Mouse (Mus musculus) thymus, adult 2 months (tissue): ENCODE measurements around the gene 1700086D15Rik. TPM values are rescaled to one million over a fixed set of nuclear protein-coding genes. Genes with fewer than 3 reads are reported as not detected.

Source experiments
- DNase-seq: peaks from one replicate; pipeline ENCODE4 v3.0.0; 2021
- H3K27ac ChIP-seq: fragments of 200-500 bp; 2 replicates; pipeline ENCODE4 v1.5.1; 2012; ENCODE audit warnings: low read length, control low read depth; ENCODE audit not compliant: control insufficient read depth, insufficient read depth
- H3K27me3 ChIP-seq: fragments of 200-500 bp; 2 replicates; pipeline ENCODE4 v1.6.1; 2012; ENCODE audit warnings: mild to moderate bottlenecking, low read length, moderate library complexity, mixed read lengths; ENCODE audit not compliant: control insufficient read depth, insufficient read depth
- H3K36me3 ChIP-seq: fragments of 200-500 bp; 2 replicates; pipeline ENCODE4 v1.6.1; 2012; ENCODE audit warnings: mild to moderate bottlenecking, low read length, moderate library complexity; ENCODE audit not compliant: control insufficient read depth, insufficient read depth
- H3K4me1 ChIP-seq: fragments of 200-500 bp; replicated peaks from 2 replicates; pipeline ENCODE4 v1.6.1; 2012; ENCODE audit warnings: low read length; ENCODE audit not compliant: control insufficient read depth, insufficient read depth
- H3K4me3 ChIP-seq: fragments of 200-500 bp; 2 replicates; pipeline ENCODE4 v1.5.1; 2012; ENCODE audit warnings: mild to moderate bottlenecking, low read length, control low read depth, moderate library complexity; ENCODE audit not compliant: control insufficient read depth, insufficient read depth
- CTCF ChIP-seq: fragments of 200-500 bp; IDR thresholded peaks from 2 replicates; pipeline ENCODE4 v1.5.1; 2012; ENCODE audit warnings: mild to moderate bottlenecking, control low read depth, low read length, moderate library complexity, borderline replicate concordance; ENCODE audit not compliant: control insufficient read depth, poor library complexity, insufficient read depth; ENCODE audit errors: extremely low read depth
- POLR2A ChIP-seq: fragments of 200-500 bp; IDR thresholded peaks from 2 replicates; pipeline ENCODE4 v1.6.1; 2012; ENCODE audit warnings: mild to moderate bottlenecking, low read length, control low read depth, moderate library complexity; ENCODE audit not compliant: control insufficient read depth, poor library complexity, insufficient read depth; ENCODE audit errors: extremely low read depth
- WGBS: fragments of 180-500 bp; shearing (Covaris S2); methylation state at CpG from one replicate; pipeline ENCODE4 v1.1.7; 2018; 5-methylcytosine and 5-hydroxymethylcytosine counted together
- polyA plus RNA-seq: library from polyadenylated mRNA; depleted of rRNA; stranded (reverse); fragments of >200 nt; gene quantifications from 2 replicates; pipeline ENCODE4 v1.2.3, GENCODE M21; 2012; rRNA removed

The 1700086D15Rik gene
- polyA plus RNA-seq, 1 experiment: not detected

GRCm38 (mm10) chr11:65107734-65108171 lies 51.9 kb downstream of the 1700086D15Rik start:
- DNase-seq: no peak
- H3K4me3 ChIP-seq: no peak overlapping the region
- H3K27me3 ChIP-seq: no peaks in the 10 kb centered on the region
- no peaks in the 10 kb centered on the region for H3K36me3 ChIP-seq
- H3K4me1 ChIP-seq: no peaks in the 10 kb centered on the region
- WGBS: 85% methylated on average over 5 of the region's 5 CpGs
- no peak for TF ChIP-seq POLR2A
- no peak for TF ChIP-seq CTCF
- H3K27ac ChIP-seq: no peak overlapping the region

DNA sequence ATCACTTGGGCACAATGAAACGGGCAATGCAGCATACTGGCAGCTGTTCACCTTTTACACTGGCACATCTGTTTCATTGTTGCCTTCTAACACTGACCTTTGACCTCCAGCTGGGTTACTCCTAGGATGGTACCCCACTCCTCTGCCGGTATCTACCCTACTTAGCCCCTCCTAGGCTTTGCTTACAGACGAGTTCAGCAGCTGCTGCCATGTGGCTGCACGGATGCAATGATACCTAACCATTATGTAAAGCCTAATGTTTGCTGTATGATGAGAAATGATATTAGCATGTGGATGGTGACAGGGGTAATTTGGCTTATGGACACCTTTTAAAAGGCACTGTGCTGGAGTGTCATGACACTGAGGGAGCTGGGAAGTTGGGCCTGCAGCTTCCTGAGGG lies 52.5 kb downstream of the 1700086D15Rik start:
- Histone ChIP-seq H3K27me3 (no peaks in the 10 kb centered on the region), H3K4me3 (no peak overlapping the region), H3K4me1 (no peaks in the 10 kb centered on the region), H3K36me3 (no peaks in the 10 kb centered on the region), H3K27ac (no peak overlapping the region)
- no peak for DNase-seq
- TF ChIP-seq CTCF (no peak), POLR2A (no peak)
- WGBS: 83% methylated on average over 4 of the region's 4 CpGs

- no peaks in the 10 kb centered on the region for H3K36me3 ChIP-seq
- DNase-seq: no peak
- 90% methylated on average over 3 of the region's 3 CpGs for WGBS
- no peak overlapping the region for H3K4me3 ChIP-seq
- H3K27ac ChIP-seq: no peak overlapping the region
- H3K27me3 ChIP-seq: no peaks in the 10 kb centered on the region
- H3K4me1 ChIP-seq: no peaks in the 10 kb centered on the region
- TF ChIP-seq CTCF: no peak
- TF ChIP-seq POLR2A: no peak
These were observed 55.6 kb downstream of the 1700086D15Rik start for GRCm38 (mm10) chr11:65104076-65104475.

Other genes with a start within 250 kb of the 1700086D15Rik start
- 21.9 and 25.0 TPM in 2 replicates for gene Elac2, start 180.9 kb downstream of the 1700086D15Rik start, polyA plus RNA-seq
- 5.5 and 6.7 TPM in 2 replicates for gene Arhgap44, start 3.1 kb upstream of the 1700086D15Rik start, polyA plus RNA-seq
- gene Myocd, start 110.1 kb upstream of the 1700086D15Rik start, polyA plus RNA-seq: 0.59 and 2.0 TPM in 2 replicates